Mouse (Mus musculus): Measurements from ENCODE around the gene Atp2b2. TPM values are rescaled to one million over a fixed set of nuclear protein-coding genes. Genes with fewer than 3 reads are reported as not detected.

Atp2b2 gene
- total and polyA plus RNA-seq, 3 experiments = 0.04 TPM; not detected in 2

- Histone ChIP-seq H3K27ac (ENCODE audit: control insufficient read depth, low read depth, low read length) (no peak overlapping the region), H3K27me3 (ENCODE audit: control insufficient read depth in 1 of 2, insufficient read depth in 2 of 2, low read length in 2 of 2) (no peaks in the 10 kb centered on the region), H3K9ac (ENCODE audit: control insufficient read depth, low read depth, low read length, poor library complexity, severe bottlenecking) (no peak overlapping the region), H3K4me1 (ENCODE audit: control insufficient read depth in 1 of 2, insufficient read depth in 2 of 2, low read length in 2 of 2) (no peaks in the 10 kb centered on the region), H3K36me3 (ENCODE audit: control insufficient read depth in 1 of 2, insufficient read depth in 2 of 2, low read length in 2 of 2) (no peaks in the 10 kb centered on the region), H3K79me2 (ENCODE audit: control insufficient read depth, insufficient read depth, low read length, poor library complexity) (no peaks in the 10 kb centered on the region), H3K4me3 (ENCODE audit: control insufficient read depth in 1 of 2, insufficient read depth in 1 of 2, low read depth in 2 of 2, low read length in 2 of 2) (no peak overlapping the region), H3K9me3 (replicated peaks; ENCODE audit: insufficient read depth, low read length) (no peaks in the 10 kb centered on the region)
- TF ChIP-seq SIN3A (IDR thresholded peaks at IDR 0.05; ENCODE audit: low read length) (peak; percentile 76), MYB (IDR thresholded peaks at IDR 0.05; ENCODE audit: low read depth, low read length) (no peak), TCF12 (IDR thresholded peaks at IDR 0.05; ENCODE audit: low read depth, low read length) (no peak), MEF2A (IDR thresholded peaks at IDR 0.05; ENCODE audit: extremely low read depth, insufficient replicate concordance, low read depth, low read length, poor library complexity, severe bottlenecking) (no peak), MXI1 (IDR thresholded peaks at IDR 0.05; ENCODE audit: low read depth, low read length) (peak; percentile 74), RCOR1 (IDR thresholded peaks at IDR 0.05; ENCODE audit: low read depth, low read length) (no peak), ELF1 (IDR thresholded peaks at IDR 0.05; ENCODE audit: low read depth, low read length) (no peak), NRF1 (IDR thresholded peaks at IDR 0.05; ENCODE audit: insufficient read depth, low read depth, low read length, poor library complexity, severe bottlenecking) (no peak), HCFC1 (IDR thresholded peaks at IDR 0.05; ENCODE audit: low read depth, low read length) (no peak), KAT2A (conservative IDR thresholded peaks at IDR 0.05; ENCODE audit: low read depth, low read length) (no peak), MYC (IDR thresholded peaks at IDR 0.05; ENCODE audit: low read depth, low read length) (no peak), POLR2AphosphoS2 (IDR thresholded peaks at IDR 0.05; ENCODE audit: low read length) (no peak), POLR2A (IDR thresholded peaks at IDR 0.05; ENCODE audit: control insufficient read depth in 1 of 2, insufficient read depth in 1 of 2, low read depth in 1 of 2, low read length in 2 of 2, poor library complexity in 1 of 2) (no peak), CTCF (IDR thresholded peaks at IDR 0.05 in 2 of 3, conservative IDR thresholded peaks at IDR 0.05 in 1 of 3; ENCODE audit: control insufficient read depth in 1 of 3, insufficient read depth in 1 of 3, low read depth in 2 of 3, low read length in 3 of 3, poor library complexity in 1 of 3, severe bottlenecking in 1 of 3) (no peak), BHLHE40 (IDR thresholded peaks at IDR 0.05; ENCODE audit: borderline replicate concordance, low read depth, low read length) (no peak)
- DNase-seq (ENCODE audit: low read depth, low spot score) = peak; percentile 63
Measured at GRCm38 (mm10) chr6:113852318-113852717, 190.1 kb downstream of the Atp2b2 start.

- no peak for DNase-seq (ENCODE audit: low read depth, low spot score)
Measured at GRCm38 (mm10) chr6:113849819-113850218, 192.6 kb downstream of the Atp2b2 start.

More at GRCm38 (mm10) chr6:113849819-113850218, 192.6 kb downstream of the Atp2b2 start:
- no peak overlapping the region for H3K9ac ChIP-seq (ENCODE audit: control insufficient read depth, low read depth, low read length, poor library complexity, severe bottlenecking)
- no peak for TF ChIP-seq TAL1 (IDR thresholded peaks at IDR 0.05; ENCODE audit: low read length)
- no peak for TF ChIP-seq ZC3H11A (IDR thresholded peaks at IDR 0.05; ENCODE audit: low read depth, low read length)
- no peak for TF ChIP-seq MYB (IDR thresholded peaks at IDR 0.05; ENCODE audit: low read depth, low read length)
- no peak for TF ChIP-seq CHD1 (IDR thresholded peaks at IDR 0.05; ENCODE audit: low read depth, low read length)
- no peak for TF ChIP-seq POLR2AphosphoS2 (IDR thresholded peaks at IDR 0.05; ENCODE audit: low read length)
- no peak for TF ChIP-seq RCOR1 (IDR thresholded peaks at IDR 0.05; ENCODE audit: low read depth, low read length)
- TF ChIP-seq GABPA (IDR thresholded peaks at IDR 0.05; ENCODE audit: low read depth, low read length) = no peak
- no peak for TF ChIP-seq CTCF (IDR thresholded peaks at IDR 0.05 in 2 of 3, conservative IDR thresholded peaks at IDR 0.05 in 1 of 3; ENCODE audit: control insufficient read depth in 1 of 3, insufficient read depth in 1 of 3, low read depth in 2 of 3, low read length in 3 of 3, poor library complexity in 1 of 3, severe bottlenecking in 1 of 3)
- TF ChIP-seq POLR2A (IDR thresholded peaks at IDR 0.05; ENCODE audit: control insufficient read depth in 1 of 2, insufficient read depth in 1 of 2, low read depth in 1 of 2, low read length in 2 of 2, poor library complexity in 1 of 2) = no peak
- no peak for TF ChIP-seq SIN3A (IDR thresholded peaks at IDR 0.05; ENCODE audit: low read length)
- no peak for TF ChIP-seq UBTF (IDR thresholded peaks at IDR 0.05; ENCODE audit: borderline replicate concordance, insufficient read depth, low read depth, low read length)
- TF ChIP-seq POLR2AphosphoS5 (IDR thresholded peaks at IDR 0.05; ENCODE audit: borderline replicate concordance, low read depth, low read length) = no peak
- no peak for TF ChIP-seq MXI1 (IDR thresholded peaks at IDR 0.05; ENCODE audit: low read depth, low read length)
- TF ChIP-seq MYC (IDR thresholded peaks at IDR 0.05; ENCODE audit: low read depth, low read length) = no peak
- no peak for TF ChIP-seq ZNF384 (IDR thresholded peaks at IDR 0.05; ENCODE audit: low read depth, low read length)
- H3K27ac ChIP-seq (ENCODE audit: control insufficient read depth, low read depth, low read length) = no peak overlapping the region
- no peaks in the 10 kb centered on the region for H3K27me3 ChIP-seq (ENCODE audit: control insufficient read depth in 1 of 2, insufficient read depth in 2 of 2, low read length in 2 of 2)
- H3K4me3 ChIP-seq (ENCODE audit: control insufficient read depth in 1 of 2, insufficient read depth in 1 of 2, low read depth in 2 of 2, low read length in 2 of 2) = no peak overlapping the region
- H3K4me1 ChIP-seq (ENCODE audit: control insufficient read depth in 1 of 2, insufficient read depth in 2 of 2, low read length in 2 of 2) = no peaks in the 10 kb centered on the region
- H3K79me2 ChIP-seq (ENCODE audit: control insufficient read depth, insufficient read depth, low read length, poor library complexity) = no peaks in the 10 kb centered on the region
- no peaks in the 10 kb centered on the region for H3K36me3 ChIP-seq (ENCODE audit: control insufficient read depth in 1 of 2, insufficient read depth in 2 of 2, low read length in 2 of 2)
- no peaks in the 10 kb centered on the region for H3K9me3 ChIP-seq (replicated peaks; ENCODE audit: insufficient read depth, low read length)

All from MEL (cell line).